Mouse (Mus musculus): Measurements from ENCODE around the gene Lrba.

- TF ChIP-seq CTCF (IDR thresholded peaks at IDR 0.05; ENCODE audit: low read depth) (no peak), EP300 (optimal IDR thresholded peaks at IDR 0.05) (no peak)
Observed at GRCm38 (mm10) chr3:86294866-86295265, 70.4 kb downstream of the Lrba start.
